Mouse (Mus musculus) myocyte (in vitro differentiated cells): ENCODE results near the gene Olfr1513. TPM values are rescaled to one million over a fixed set of nuclear protein-coding genes. Genes with fewer than 3 reads are reported as not detected.

Experiments
- H3K27me3 ChIP-seq: one replicate; pipeline ENCODE4 v1.6.1; 2011; ENCODE audit not compliant: control insufficient read depth, insufficient read depth, insufficient read length
- H3K36me3 ChIP-seq: one replicate; pipeline ENCODE4 v1.6.1; 2011; ENCODE audit not compliant: control insufficient read depth, insufficient read depth
- H3K4me2 ChIP-seq: one replicate; pipeline ENCODE4 v1.6.1; 2011; ENCODE audit warnings: low read depth, control low read depth
- H3K4me3 ChIP-seq: one replicate; pipeline ENCODE4 v1.5.1; 2011; ENCODE audit warnings: mild to moderate bottlenecking, control low read depth, moderate library complexity
- H3K79me2 ChIP-seq: one replicate; pipeline ENCODE4 v1.6.1; 2011; ENCODE audit not compliant: control insufficient read depth, insufficient read depth
- H3ac ChIP-seq: one replicate; pipeline ENCODE4 v1.6.1; 2011; ENCODE audit not compliant: control insufficient read depth, insufficient read length
- CEBPB ChIP-seq: IDR thresholded peaks from 2 replicates; pipeline ENCODE4 v1.6.1; 2011; ENCODE audit warnings: mild to moderate bottlenecking, moderate library complexity; ENCODE audit not compliant: poor library complexity, insufficient read depth, severe bottlenecking
- E2F4 ChIP-seq: IDR thresholded peaks from one replicate; pipeline ENCODE4 v1.6.1; 2011; ENCODE audit warnings: mild to moderate bottlenecking, control low read depth, moderate library complexity; ENCODE audit not compliant: insufficient read depth
- MAX ChIP-seq: IDR thresholded peaks from one replicate; pipeline ENCODE4 v1.6.1; 2011; ENCODE audit warnings: low read depth, mild to moderate bottlenecking, control low read depth
- MYOD1 ChIP-seq, 3 experiments: IDR thresholded peaks; one replicate each; pipeline ENCODE4 v1.6.1; 2011; ENCODE audit warnings: control low read depth in 2 of 3, low read depth in 2 of 3, mild to moderate bottlenecking in 2 of 3, moderate library complexity in 1 of 3; ENCODE audit not compliant: insufficient read length in 2 of 3, control insufficient read depth in 1 of 3
- MYOG ChIP-seq, 3 experiments: IDR thresholded peaks; one replicate each; pipeline ENCODE4 v1.6.1; 2011; ENCODE audit warnings: control low read depth in 2 of 3, low read depth in 2 of 3, mild to moderate bottlenecking in 2 of 3; ENCODE audit not compliant: insufficient read length in 2 of 3, control insufficient read depth in 1 of 3, insufficient read depth in 1 of 3
- POLR2A ChIP-seq: IDR thresholded peaks from one replicate; pipeline ENCODE4 v1.6.1; 2011; ENCODE audit warnings: low read depth, mild to moderate bottlenecking, control low read depth, moderate library complexity; ENCODE audit not compliant: insufficient read length
- POLR2AphosphoS2 ChIP-seq: IDR thresholded peaks from one replicate; pipeline ENCODE4 v1.6.1; 2011; ENCODE audit warnings: low read depth, control low read depth; ENCODE audit not compliant: insufficient read length
- REST ChIP-seq: IDR thresholded peaks from one replicate; pipeline ENCODE4 v1.6.1; 2011; ENCODE audit warnings: mild to moderate bottlenecking, control low read depth, moderate library complexity; ENCODE audit not compliant: insufficient read depth, insufficient read length
- SRF ChIP-seq: IDR thresholded peaks from one replicate; pipeline ENCODE4 v1.6.1; 2011; ENCODE audit warnings: low read depth; ENCODE audit not compliant: control insufficient read depth, insufficient read length
- TCF12 ChIP-seq: IDR thresholded peaks from one replicate; pipeline ENCODE4 v1.6.1; 2011; ENCODE audit warnings: mild to moderate bottlenecking, control low read depth; ENCODE audit not compliant: poor library complexity, insufficient read depth, severe bottlenecking
- TCF3 ChIP-seq: IDR thresholded peaks from one replicate; pipeline ENCODE4 v1.6.1; 2011; ENCODE audit warnings: low read depth, control low read depth; ENCODE audit not compliant: insufficient read length
- USF1 ChIP-seq: IDR thresholded peaks from one replicate; pipeline ENCODE4 v1.6.1; 2011; ENCODE audit warnings: low read depth, mild to moderate bottlenecking, control low read depth, moderate library complexity
- polyA plus RNA-seq: library from polyadenylated mRNA; unstranded; fragments of >200 nt; fragmentation: generic; extraction: Trizol; gene quantifications from one replicate; pipeline ENCODE4 v1.2.1, GENCODE M21; 2012; ENCODE audit warnings: missing spikeins

Olfr1513 gene
- polyA plus RNA-seq, 1 experiment = not detected

DNA sequence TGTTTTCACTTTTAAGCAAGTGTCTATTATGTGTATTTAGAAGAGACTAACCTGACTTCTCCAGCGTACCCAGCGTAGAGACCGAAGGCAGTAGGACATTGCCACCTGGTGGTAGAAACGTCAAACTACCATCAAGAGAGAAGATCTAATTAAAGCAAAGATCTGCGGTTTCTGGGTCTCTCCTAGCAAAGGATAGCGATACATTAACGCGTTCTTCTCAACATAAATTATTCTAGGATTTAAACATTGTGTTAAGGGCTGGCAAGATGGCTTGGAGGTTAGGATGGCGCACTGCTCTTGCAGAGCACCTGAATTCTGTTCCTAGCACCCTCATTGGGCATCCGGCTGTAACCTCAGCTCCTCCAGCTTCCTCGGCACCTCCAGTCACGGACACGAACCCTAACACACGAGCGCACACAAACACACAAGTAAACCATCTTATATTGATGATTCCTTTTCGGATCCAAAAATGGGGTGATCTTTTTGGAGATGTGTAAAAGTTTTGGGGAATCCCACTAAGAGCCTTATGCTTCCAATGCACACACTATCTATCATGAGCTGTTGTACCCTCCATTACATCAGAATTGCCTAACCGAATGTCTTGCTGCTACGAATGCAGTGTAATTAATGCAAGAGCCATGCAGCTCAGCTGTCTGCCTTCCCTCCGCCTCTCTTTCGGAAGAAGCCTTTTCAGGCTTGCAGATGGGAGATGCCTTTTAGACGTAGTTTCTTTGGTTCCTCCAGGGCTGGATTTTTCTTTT is 17.3 kb downstream of the Olfr1513 start:
- Histone ChIP-seq H3K27me3 (peaks cover 10% of the 10 kb centered on the region), H3K79me2 (no peaks in the 10 kb centered on the region), H3K4me3 (no peak overlapping the region), H3K36me3 (no peaks in the 10 kb centered on the region), H3ac (no peak overlapping the region), H3K4me2 (peak overlapping the region; percentile 43)
- TF ChIP-seq POLR2A (no peak), REST (no peak), TCF3 (no peak)

DNA sequence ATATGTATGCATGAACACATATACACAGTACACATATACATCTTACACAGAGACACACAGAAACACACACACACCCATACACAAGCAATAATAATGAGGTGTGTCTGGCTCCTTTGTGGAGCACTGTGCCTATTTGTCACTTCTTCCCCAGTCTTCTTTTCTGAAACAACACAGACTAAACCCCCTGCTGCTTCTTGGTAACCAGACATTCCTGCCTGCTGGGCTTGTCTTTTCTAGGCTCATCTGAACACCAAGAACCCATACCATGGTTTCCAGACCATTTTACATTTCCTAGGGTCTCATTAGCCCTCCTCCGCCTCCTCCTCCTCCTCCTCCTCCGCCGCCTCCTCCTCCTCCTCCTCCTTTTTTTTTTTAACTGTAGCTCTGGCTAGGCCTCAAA is 24.0 kb downstream of the Olfr1513 start:
- peaks cover 37% of the 10 kb centered on the region for H3K27me3 ChIP-seq
- no peak overlapping the region for H3K4me3 ChIP-seq
- H3K79me2 ChIP-seq = no peaks in the 10 kb centered on the region
- no peaks in the 10 kb centered on the region for H3K36me3 ChIP-seq
- TF ChIP-seq USF1 = no peak
- no peak for TF ChIP-seq E2F4
- no peak for TF ChIP-seq CEBPB
- TF ChIP-seq POLR2A = no peak
- no peak for TF ChIP-seq TCF3
- TF ChIP-seq MAX = no peak
- TF ChIP-seq REST = no peak
- TF ChIP-seq SRF = no peak
- TF ChIP-seq POLR2AphosphoS2 = no peak
- TF ChIP-seq MYOD1 (IDR thresholded peaks at IDR 0.05; ENCODE audit: control insufficient read depth in 1 of 3, insufficient read length in 2 of 3, low read depth in 2 of 3) = no peak
- H3ac ChIP-seq = no peak overlapping the region
- H3K4me2 ChIP-seq = no peak overlapping the region

DNA sequence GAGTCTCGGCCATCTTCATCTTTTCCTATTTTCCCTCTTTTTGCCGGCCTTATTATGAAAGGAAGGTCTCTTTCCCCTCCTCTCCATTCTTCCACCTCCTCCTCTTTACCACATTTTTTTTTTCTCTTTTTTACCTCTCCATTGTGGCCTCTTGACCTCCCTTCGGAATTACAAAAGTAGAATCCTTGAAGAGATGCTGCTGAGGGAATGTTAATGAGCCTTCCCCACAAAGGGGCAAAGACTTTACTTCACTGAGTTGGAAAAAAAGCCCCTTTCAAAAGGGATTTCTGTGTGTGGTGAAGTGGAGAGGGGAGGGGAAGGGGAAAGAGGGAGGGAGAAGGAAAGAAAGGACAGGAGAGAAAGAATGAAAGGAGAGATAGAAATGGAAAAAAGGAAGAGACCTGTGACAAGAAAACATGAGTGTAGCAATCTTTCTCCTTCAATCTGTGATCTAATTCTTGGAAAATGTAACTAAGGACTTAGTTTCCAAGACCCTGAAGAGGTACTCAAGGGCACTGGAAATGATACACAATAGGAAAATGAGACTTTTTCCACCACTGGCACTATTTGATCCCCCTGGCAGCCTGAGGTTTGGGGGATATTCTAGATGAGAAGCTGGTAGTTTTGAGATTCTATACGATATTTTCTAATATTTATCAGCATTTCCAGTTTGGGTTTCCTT is 25.0 kb downstream of the Olfr1513 start:
- H3K4me3 ChIP-seq = no peak overlapping the region
- no peaks in the 10 kb centered on the region for H3K79me2 ChIP-seq
- no peaks in the 10 kb centered on the region for H3K36me3 ChIP-seq
- H3ac ChIP-seq = no peak overlapping the region
- no peak for TF ChIP-seq TCF12
- no peak for TF ChIP-seq MAX
- H3K4me2 ChIP-seq = no peak overlapping the region
- peaks cover 43% of the 10 kb centered on the region for H3K27me3 ChIP-seq

DNA sequence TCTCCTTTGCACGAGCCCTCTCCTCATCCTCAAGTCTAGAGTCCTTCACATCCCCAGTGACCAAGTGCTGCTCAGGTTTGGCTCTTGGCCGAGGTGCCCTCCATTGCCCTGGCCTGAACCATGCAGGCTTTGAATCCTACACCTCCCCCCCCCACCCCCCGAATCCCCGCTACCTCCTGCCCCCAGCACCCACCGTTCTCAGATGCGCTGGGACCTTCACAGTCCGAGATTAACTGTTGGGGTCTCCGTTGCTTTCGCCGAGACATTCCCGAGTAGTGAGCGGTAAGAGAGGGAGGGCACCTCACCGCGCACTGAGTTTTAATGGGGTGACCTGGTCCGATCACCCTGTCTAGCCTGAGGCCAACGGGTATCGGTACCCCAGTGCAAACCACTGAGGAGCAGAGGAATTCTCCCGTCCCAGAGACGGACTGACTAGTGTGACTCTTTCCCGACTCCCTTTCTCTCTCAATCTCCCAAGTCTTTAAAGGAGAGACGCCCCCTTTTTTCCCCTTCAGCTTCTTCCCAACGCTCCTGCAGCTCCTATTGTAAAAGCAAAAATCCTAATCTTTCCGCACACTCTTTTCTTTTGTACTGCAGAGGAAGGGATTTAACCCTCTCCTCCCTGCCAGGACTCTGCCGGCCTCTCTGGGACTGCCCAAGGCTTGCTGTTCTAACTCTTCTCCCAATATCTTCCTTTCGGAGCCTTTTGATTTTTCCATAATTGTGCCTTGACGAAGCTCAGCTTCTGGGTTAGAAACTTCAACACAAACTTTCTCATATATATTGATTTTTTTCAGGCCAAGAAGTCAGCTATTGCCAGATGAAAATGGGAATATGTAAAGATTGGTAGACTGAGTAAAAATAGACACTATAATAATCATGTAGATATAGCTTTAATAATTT is 28.0 kb downstream of the Olfr1513 start, which contains the start of gene Sall2:
Gene Sall2 (minus strand): TSS at position 853 of the 903 bp plus-strand sequence.
- no peaks in the 10 kb centered on the region for H3K79me2 ChIP-seq
- peaks cover 44% of the 10 kb centered on the region for H3K27me3 ChIP-seq
- no peak within 1 kb of the TSS for H3K4me2 ChIP-seq
- H3ac ChIP-seq = no peak within 1 kb of the TSS
- TF ChIP-seq USF1 = no peak
- TF ChIP-seq POLR2AphosphoS2 = no peak
- no peak for TF ChIP-seq MYOD1 (IDR thresholded peaks at IDR 0.05; ENCODE audit: control insufficient read depth in 1 of 3, insufficient read length in 2 of 3, low read depth in 2 of 3)
- no peak for TF ChIP-seq SRF
- no peak for TF ChIP-seq TCF12
- no peak for TF ChIP-seq E2F4
- no peak for TF ChIP-seq MYOG (IDR thresholded peaks at IDR 0.05; ENCODE audit: control insufficient read depth in 1 of 3, insufficient read depth in 1 of 3, insufficient read length in 2 of 3, low read depth in 2 of 3)
- no peak for TF ChIP-seq REST
- no peaks in the 10 kb centered on the region for H3K36me3 ChIP-seq
- H3K4me3 ChIP-seq = no peak within 1 kb of the TSS

DNA sequence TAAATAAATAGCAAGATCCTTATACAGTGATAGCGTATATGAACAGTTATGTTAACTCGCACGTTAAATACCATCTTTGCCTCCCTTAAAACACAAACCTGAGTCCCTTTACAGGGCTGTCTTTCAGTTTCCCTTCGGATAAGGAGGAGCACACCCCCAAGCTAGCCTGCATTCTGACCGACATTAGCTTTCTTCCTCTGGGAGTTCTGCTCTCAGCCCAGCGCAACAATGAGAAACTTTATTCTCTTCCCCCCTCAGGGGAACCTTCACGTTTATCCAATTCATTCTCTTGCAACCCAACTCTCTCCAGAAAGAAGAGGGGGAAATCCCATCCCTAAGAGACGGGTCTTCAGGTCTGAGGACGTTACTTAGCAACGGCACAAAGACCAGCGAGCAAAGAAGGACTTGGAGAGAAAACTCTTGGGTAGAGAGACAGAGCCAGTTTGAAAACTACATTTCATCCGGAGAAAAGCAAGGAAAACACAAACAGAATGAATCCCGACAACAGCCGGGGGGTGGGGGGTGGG is 28.8 kb downstream of the Olfr1513 start:
- Histone ChIP-seq H3ac (no peak overlapping the region), H3K79me2 (no peaks in the 10 kb centered on the region), H3K27me3 (peaks cover 47% of the 10 kb centered on the region), H3K4me2 (no peak overlapping the region), H3K4me3 (no peak overlapping the region), H3K36me3 (no peaks in the 10 kb centered on the region)
- no peak for TF ChIP-seq REST
- no peak for TF ChIP-seq MYOG (IDR thresholded peaks at IDR 0.05; ENCODE audit: control insufficient read depth in 1 of 3, insufficient read depth in 1 of 3, insufficient read length in 2 of 3, low read depth in 2 of 3)
- TF ChIP-seq MAX = no peak
- TF ChIP-seq TCF3 = no peak
- TF ChIP-seq SRF = no peak
- no peak for TF ChIP-seq POLR2A
- TF ChIP-seq USF1 = no peak
- no peak for TF ChIP-seq TCF12
- no peak for TF ChIP-seq CEBPB
- TF ChIP-seq POLR2AphosphoS2 = no peak
- no peak for TF ChIP-seq E2F4
- no peak for TF ChIP-seq MYOD1 (IDR thresholded peaks at IDR 0.05; ENCODE audit: control insufficient read depth in 1 of 3, insufficient read length in 2 of 3, low read depth in 2 of 3)
